Mouse (Mus musculus): ENCODE measurements around the gene Capzb. TPM values are rescaled to one million over a fixed set of nuclear protein-coding genes. Genes with fewer than 3 reads are reported as not detected.

Gene Capzb
- total and polyA plus RNA-seq, 3 experiments: 103 to 354 TPM; not detected in 1

- TF ChIP-seq JUND (IDR thresholded peaks at IDR 0.05; ENCODE audit: low read depth, low read length) (no peak), CTCF (IDR thresholded peaks at IDR 0.05 in 2 of 3, conservative IDR thresholded peaks at IDR 0.05 in 1 of 3; ENCODE audit: control insufficient read depth in 1 of 3, insufficient read depth in 1 of 3, low read depth in 2 of 3, low read length in 3 of 3, poor library complexity in 1 of 3, severe bottlenecking in 1 of 3) (no peak)
Observed at GRCm38 (mm10) chr4:139335507-139335906, 142.8 kb downstream of the Capzb start (continued).

GRCm38 (mm10) chr4:139336822-139337483, 144.3 kb downstream of the Capzb start:
- TF ChIP-seq CTCF (IDR thresholded peaks at IDR 0.05 in 2 of 3, conservative IDR thresholded peaks at IDR 0.05 in 1 of 3; ENCODE audit: control insufficient read depth in 1 of 3, insufficient read depth in 1 of 3, low read depth in 2 of 3, low read length in 3 of 3, poor library complexity in 1 of 3, severe bottlenecking in 1 of 3) (peak in 2 of 3 experiments; percentile 39 to 63; a peak in 5 of 6 replicates), MAZ (IDR thresholded peaks at IDR 0.05; ENCODE audit: low read depth, low read length) (no peak), EP300 (IDR thresholded peaks at IDR 0.05; ENCODE audit: low read depth in 1 of 2, low read length in 2 of 2) (no peak), TAL1 (IDR thresholded peaks at IDR 0.05; ENCODE audit: low read length) (no peak), CHD2 (IDR thresholded peaks at IDR 0.05; ENCODE audit: low read length) (no peak), CHD1 (IDR thresholded peaks at IDR 0.05; ENCODE audit: low read depth, low read length) (no peak), MXI1 (IDR thresholded peaks at IDR 0.05; ENCODE audit: low read depth, low read length) (no peak), POLR2AphosphoS2 (IDR thresholded peaks at IDR 0.05; ENCODE audit: low read length) (no peak), HCFC1 (IDR thresholded peaks at IDR 0.05; ENCODE audit: low read depth, low read length) (no peak), SMC3 (IDR thresholded peaks at IDR 0.05; ENCODE audit: low read depth, low read length) (peak; percentile 37), POLR2AphosphoS5 (IDR thresholded peaks at IDR 0.05; ENCODE audit: borderline replicate concordance, low read depth, low read length) (no peak), UBTF (IDR thresholded peaks at IDR 0.05; ENCODE audit: borderline replicate concordance, insufficient read depth, low read depth, low read length) (no peak), USF2 (IDR thresholded peaks at IDR 0.05; ENCODE audit: borderline replicate concordance in 1 of 2, insufficient read depth in 1 of 2, low read depth in 1 of 2, low read length in 2 of 2) (no peak), POLR2A (IDR thresholded peaks at IDR 0.05; ENCODE audit: control insufficient read depth in 1 of 2, insufficient read depth in 1 of 2, low read depth in 1 of 2, low read length in 2 of 2, poor library complexity in 1 of 2) (peak in 1 of 2 experiments; percentile 31; a peak in 1 of 4 replicates), ELF1 (IDR thresholded peaks at IDR 0.05; ENCODE audit: low read depth, low read length) (no peak), ZC3H11A (IDR thresholded peaks at IDR 0.05; ENCODE audit: low read depth, low read length) (no peak), RCOR1 (IDR thresholded peaks at IDR 0.05; ENCODE audit: low read depth, low read length) (no peak), JUND (IDR thresholded peaks at IDR 0.05; ENCODE audit: low read depth, low read length) (no peak), MYB (IDR thresholded peaks at IDR 0.05; ENCODE audit: low read depth, low read length) (no peak), MAFK (IDR thresholded peaks at IDR 0.05; ENCODE audit: borderline replicate concordance, low read depth, low read length) (no peak), ZKSCAN1 (IDR thresholded peaks at IDR 0.05; ENCODE audit: low read depth, low read length) (no peak), KAT2A (conservative IDR thresholded peaks at IDR 0.05; ENCODE audit: low read depth, low read length) (no peak), GATA1 (IDR thresholded peaks at IDR 0.05; ENCODE audit: low read depth, low read length) (no peak), TBP (IDR thresholded peaks at IDR 0.05; ENCODE audit: low read depth, low read length) (0 out of 2 replicates have a peak, but pooled peaks have one; percentile 11), RAD21 (IDR thresholded peaks at IDR 0.05; ENCODE audit: low read depth, low read length) (peak; percentile 26), USF1 (IDR thresholded peaks at IDR 0.05; ENCODE audit: low read depth, low read length) (no peak), ZMIZ1 (IDR thresholded peaks at IDR 0.05; ENCODE audit: low read depth, low read length) (no peak), SIN3A (IDR thresholded peaks at IDR 0.05; ENCODE audit: low read length) (0 out of 2 replicates have a peak, but pooled peaks have one; percentile 21)
- H3K9me3 ChIP-seq (replicated peaks; ENCODE audit: insufficient read depth, low read length): no peaks in the 10 kb centered on the region
- H3K79me2 ChIP-seq (ENCODE audit: control insufficient read depth, insufficient read depth, low read length, poor library complexity): no peaks in the 10 kb centered on the region
- peak overlapping the region; percentile 30 for H3K27ac ChIP-seq (ENCODE audit: control insufficient read depth, low read depth, low read length)
- H3K36me3 ChIP-seq (ENCODE audit: control insufficient read depth in 1 of 2, insufficient read depth in 2 of 2, low read length in 2 of 2): peaks cover 0 to 7% of the 10 kb centered on the region in 2 experiments; a peak in 2 of 4 replicates
- H3K4me1 ChIP-seq (ENCODE audit: control insufficient read depth in 1 of 2, insufficient read depth in 2 of 2, low read length in 2 of 2): peaks cover 0 to 8% of the 10 kb centered on the region in 2 experiments; a peak in 1 of 4 replicates
- H3K27me3 ChIP-seq (ENCODE audit: control insufficient read depth in 1 of 2, insufficient read depth in 2 of 2, low read length in 2 of 2): no peaks in the 10 kb centered on the region
- peak overlapping the region; percentile 7 to 35; a peak in 3 of 4 replicates for H3K4me3 ChIP-seq (ENCODE audit: control insufficient read depth in 1 of 2, insufficient read depth in 1 of 2, low read depth in 2 of 2, low read length in 2 of 2)
- DNase-seq (ENCODE audit: low read depth, low spot score): peak; percentile 98
- H3K9ac ChIP-seq (ENCODE audit: control insufficient read depth, low read depth, low read length, poor library complexity, severe bottlenecking): peak overlapping the region; percentile 49
